Mouse (Mus musculus) adrenal gland, adult 10 weeks (tissue): ENCODE measurements around the gene Pilrb2. TPM values are rescaled to one million over a fixed set of nuclear protein-coding genes. Genes with fewer than 3 reads are reported as not detected.

Experiments
- polyA plus RNA-seq: library from polyadenylated mRNA; stranded (reverse); fragments of 350-450 nt; fragmentation: Illumina TruSeq; extraction: RNeasy Lipid Tissue Mini Kit (QIAGEN cat#74804); gene quantifications from one replicate; pipeline ENCODE4 v1.2.3, GENCODE M21; 2014; ENCODE audit warnings: low read depth, low replicate concordance

The Pilrb2 gene
- polyA plus RNA-seq: not detected

GRCm38 (mm10) chr5:137871644-137872380 lies at the start of gene Pilrb2:
TSS of gene Pilrb2 (minus strand) at chr5:137871815.

GRCm38 (mm10) chr5:137857960-137858710 lies 13.5 kb downstream of the Pilrb2 start, which contains the start of gene Pilrb1:
TSS of gene Pilrb1 (minus strand) at chr5:137858106.

GRCm38 (mm10) chr5:137835966-137836520 lies 35.6 kb downstream of the Pilrb2 start, which contains the start of gene Pilra:
TSS of gene Pilra (minus strand) at chr5:137836281.

Other genes starting within 250 kb of the Pilrb2 start
- not detected for gene Fbxo24, start 242.8 kb downstream of the Pilrb2 start, polyA plus RNA-seq
- gene Lrch4, start 242.7 kb downstream of the Pilrb2 start, polyA plus RNA-seq: 0.99 TPM
- not detected for gene Gm20605, start 242.6 kb downstream of the Pilrb2 start, polyA plus RNA-seq
- gene Sap25, start 230.5 kb downstream of the Pilrb2 start, polyA plus RNA-seq: not detected
- 0.58 TPM for gene Irs3, start 226.1 kb downstream of the Pilrb2 start, polyA plus RNA-seq
- 12.5 TPM for gene Agfg2, start 187.1 kb downstream of the Pilrb2 start, polyA plus RNA-seq
- not detected for gene Nyap1, start 130.2 kb downstream of the Pilrb2 start, polyA plus RNA-seq
- gene Tsc22d4, start 126.1 kb downstream of the Pilrb2 start, polyA plus RNA-seq: 0.29 TPM
- not detected for gene Ppp1r35, start 93.0 kb downstream of the Pilrb2 start, polyA plus RNA-seq
- gene Mepce, start 84.2 kb downstream of the Pilrb2 start, polyA plus RNA-seq: 10.4 TPM
- 7.7 TPM for gene Zcwpw1, start 84.0 kb downstream of the Pilrb2 start, polyA plus RNA-seq
- 0.76 TPM for gene Pilra, start 35.5 kb downstream of the Pilrb2 start, polyA plus RNA-seq
- gene Pilrb1, start 13.7 kb downstream of the Pilrb2 start, polyA plus RNA-seq: not detected
- gene Cyp3a13, start 49.8 kb upstream of the Pilrb2 start, polyA plus RNA-seq: not detected
- 0.64 TPM for gene Gjc3, start 91.3 kb upstream of the Pilrb2 start, polyA plus RNA-seq
- not detected for gene Azgp1, start 109.7 kb upstream of the Pilrb2 start, polyA plus RNA-seq
- gene Smok3a, start 149.4 kb upstream of the Pilrb2 start, polyA plus RNA-seq: not detected
- not detected for gene Smok3b, start 149.6 kb upstream of the Pilrb2 start, polyA plus RNA-seq
- gene Smok3c, start 181.4 kb upstream of the Pilrb2 start, polyA plus RNA-seq: not detected
- gene Zkscan1, start 213.3 kb upstream of the Pilrb2 start, polyA plus RNA-seq: 48.4 TPM
- 13.8 TPM for gene Zscan21, start 245.1 kb upstream of the Pilrb2 start, polyA plus RNA-seq